Mouse (Mus musculus): ENCODE data around the gene Cnot6l. TPM values are rescaled to one million over a fixed set of nuclear protein-coding genes. Genes with fewer than 3 reads are reported as not detected.

Gene Cnot6l
- polyA plus RNA-seq, 1 experiment from 2014 or later, result 10.2 TPM

DNA sequence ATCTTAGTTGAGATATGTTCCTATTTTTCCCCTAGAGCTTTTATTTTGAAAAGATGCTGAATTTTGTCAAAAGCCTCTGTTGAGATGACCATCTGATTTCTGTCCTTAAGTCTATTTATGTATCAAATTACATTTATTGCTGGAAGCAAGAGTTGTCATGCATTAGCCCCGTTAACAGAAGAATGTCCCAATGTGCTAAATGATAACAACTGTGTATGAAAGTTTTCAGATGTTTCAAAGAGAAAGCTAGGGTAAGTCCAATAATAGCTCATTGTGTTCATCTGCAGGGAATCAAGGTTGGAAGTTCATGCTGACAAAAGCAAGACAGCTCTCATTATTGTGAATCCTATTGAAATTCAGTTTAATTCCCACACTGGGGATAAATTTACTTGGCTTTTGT lies 129.9 kb downstream of the Cnot6l start:
- no peak for DNase-seq (ENCODE audit: extremely low spot score, low spot score)
- Histone ChIP-seq H3K27ac (no peak overlapping the region), H3K4me1 (no peaks in the 10 kb centered on the region), H3K27me3 (ENCODE audit: poor library complexity, severe bottlenecking) (no peaks in the 10 kb centered on the region), H3K36me3 (replicated peaks) (no peaks in the 10 kb centered on the region), H3K4me3 (no peak overlapping the region), H3K9me3 (no peaks in the 10 kb centered on the region)
- 48% methylated on average over 1 of the region's 1 CpGs for WGBS

DNA sequence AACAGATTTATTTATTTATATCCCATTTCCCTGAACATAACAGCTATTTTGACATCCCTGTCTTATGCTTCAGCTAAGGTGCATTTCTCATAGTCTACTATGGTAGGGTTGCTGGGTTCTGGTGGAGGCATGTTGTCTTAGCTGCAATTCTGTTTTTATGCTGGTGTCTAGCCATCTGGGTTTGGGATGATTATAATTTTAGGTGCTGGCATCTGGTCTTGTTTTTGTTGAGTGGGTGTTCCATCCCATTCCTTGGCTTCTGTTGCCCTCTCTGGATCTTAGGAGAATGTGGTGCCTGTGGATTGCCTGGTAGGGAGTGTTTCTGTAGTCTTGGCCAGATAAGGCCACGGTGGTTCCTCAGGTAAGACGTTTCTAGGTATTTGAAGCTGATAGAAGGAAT lies 134.2 kb downstream of the Cnot6l start:
- Histone ChIP-seq H3K9me3 (0 out of 2 replicates have a peak, but pooled peaks cover 3% of the 10 kb centered on the region), H3K27me3 (ENCODE audit: poor library complexity, severe bottlenecking) (no peaks in the 10 kb centered on the region), H3K36me3 (replicated peaks) (no peaks in the 10 kb centered on the region), H3K4me3 (no peak overlapping the region), H3K27ac (no peak overlapping the region), H3K4me1 (no peaks in the 10 kb centered on the region)
- 91% methylated on average over 2 of the region's 2 CpGs for WGBS
- DNase-seq (ENCODE audit: extremely low spot score, low spot score), result no peak

Other genes with a start within 250 kb of the Cnot6l start
- gene Cxcl13, start 207.2 kb downstream of the Cnot6l start, polyA plus RNA-seq (2016; fragmentation: Nextera tagmentation; extraction: Ambion mirVana), result 8.4 and 9.2 TPM in 2 replicates
- gene Mrpl1, start 45.3 kb upstream of the Cnot6l start, polyA plus RNA-seq (2016; fragmentation: Nextera tagmentation; extraction: Ambion mirVana), result 22.9 and 23.2 TPM in 2 replicates
- gene Fras1, start 209.8 kb upstream of the Cnot6l start, polyA plus RNA-seq (2016; fragmentation: Nextera tagmentation; extraction: Ambion mirVana), result 8.3 and 9.8 TPM in 2 replicates

Measured in forebrain, embryonic 10.5 days (tissue).